Mouse (Mus musculus) liver, embryonic 14.5 days (tissue): ENCODE data around the gene Ybx2.

Experiments
- CTCF ChIP-seq: IDR thresholded peaks from 2 replicates; pipeline ENCODE4 v1.5.1; 2016; ENCODE audit warnings: antibody characterized with exemption, low read depth, control low read depth
- EP300 ChIP-seq: IDR thresholded peaks from 2 replicates; pipeline ENCODE4 v1.6.1; 2016; ENCODE audit warnings: antibody characterized with exemption, low read depth

- TF ChIP-seq CTCF: no peak
- TF ChIP-seq EP300: peak; percentile 3; the same call in 1 of the 2 replicates
Measured at GRCm38 (mm10) chr11:69980196-69981140, 44.9 kb downstream of the Ybx2 start.
